Mouse (Mus musculus): Measurements from ENCODE around the gene Bcas1. TPM values are rescaled to one million over a fixed set of nuclear protein-coding genes. Genes with fewer than 3 reads are reported as not detected.

Bcas1 gene
- polyA plus RNA-seq, 1 experiment from 2014 or later: 13.0 TPM

DNA sequence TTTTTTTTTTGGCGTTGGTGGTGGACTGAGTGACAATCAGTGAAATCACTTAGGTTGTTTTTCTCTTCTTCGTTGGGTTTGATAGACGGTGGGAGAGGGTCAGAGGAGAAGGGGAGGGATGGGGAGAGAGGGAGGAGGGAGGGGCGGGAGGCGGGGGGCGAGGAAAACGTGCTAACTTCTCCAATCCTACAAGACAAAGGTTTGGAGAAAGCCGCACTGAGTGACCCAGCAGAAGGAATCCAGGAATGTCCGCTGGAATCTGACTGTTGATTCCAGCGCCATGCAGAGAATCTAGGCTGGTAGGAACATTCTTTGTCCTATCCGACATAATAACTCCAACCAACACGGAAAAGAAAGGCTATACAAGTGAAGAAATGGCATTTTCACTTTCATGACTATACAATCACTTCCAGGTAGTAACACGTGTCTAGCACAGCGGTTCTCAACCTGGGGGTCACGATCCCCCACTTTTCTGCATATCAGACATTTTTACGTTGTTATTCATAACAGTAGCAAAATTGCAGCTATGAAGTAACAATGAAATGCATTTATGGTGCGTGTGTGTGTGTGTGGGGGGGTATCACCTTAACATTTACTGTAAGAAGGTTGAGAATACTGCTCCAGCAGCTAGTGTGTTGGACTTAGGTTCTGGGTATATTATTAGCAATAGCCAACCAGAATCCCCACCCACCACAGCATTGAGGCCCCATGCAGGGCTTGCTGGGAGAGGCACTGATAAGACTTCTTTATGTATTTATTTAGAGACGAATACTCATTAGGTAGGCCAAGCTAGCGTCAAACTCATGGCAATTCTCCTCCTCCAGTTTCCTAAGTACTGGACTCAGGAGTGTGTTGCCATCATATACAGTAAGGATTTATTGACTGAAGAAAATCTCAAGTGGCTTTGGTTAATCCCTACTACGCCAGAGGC, 107.8 kb downstream of the Bcas1 start:
- ATAC-seq (ENCODE audit: low FRiP score, low TSS enrichment) (peak; percentile 1), DNase-seq (peak; percentile 35)
- Histone ChIP-seq H3K4me3 (replicated peaks; ENCODE audit: low read depth, low read length) (peak overlapping the region; percentile 34), H3K27me3 (ENCODE audit: control insufficient read depth, insufficient read depth, low read length) (no peaks in the 10 kb centered on the region), H3K36me3 (ENCODE audit: control insufficient read depth, insufficient read depth, low read length) (no peaks in the 10 kb centered on the region), H3K4me1 (ENCODE audit: control insufficient read depth, insufficient read depth, low read length) (peaks cover 18% of the 10 kb centered on the region), H3K4me2 (ENCODE audit: low read length) (peak overlapping the region; percentile 69), H3K27ac (replicated peaks; ENCODE audit: low read depth, low read length) (peak overlapping the region; percentile 78), H3K9me3 (ENCODE audit: control insufficient read depth, low read length) (no peaks in the 10 kb centered on the region), H3K9ac (replicated peaks; ENCODE audit: low read length) (peak overlapping the region; percentile 61)
- 18% methylated on average over 20 of the region's 20 CpGs for WGBS

DNA sequence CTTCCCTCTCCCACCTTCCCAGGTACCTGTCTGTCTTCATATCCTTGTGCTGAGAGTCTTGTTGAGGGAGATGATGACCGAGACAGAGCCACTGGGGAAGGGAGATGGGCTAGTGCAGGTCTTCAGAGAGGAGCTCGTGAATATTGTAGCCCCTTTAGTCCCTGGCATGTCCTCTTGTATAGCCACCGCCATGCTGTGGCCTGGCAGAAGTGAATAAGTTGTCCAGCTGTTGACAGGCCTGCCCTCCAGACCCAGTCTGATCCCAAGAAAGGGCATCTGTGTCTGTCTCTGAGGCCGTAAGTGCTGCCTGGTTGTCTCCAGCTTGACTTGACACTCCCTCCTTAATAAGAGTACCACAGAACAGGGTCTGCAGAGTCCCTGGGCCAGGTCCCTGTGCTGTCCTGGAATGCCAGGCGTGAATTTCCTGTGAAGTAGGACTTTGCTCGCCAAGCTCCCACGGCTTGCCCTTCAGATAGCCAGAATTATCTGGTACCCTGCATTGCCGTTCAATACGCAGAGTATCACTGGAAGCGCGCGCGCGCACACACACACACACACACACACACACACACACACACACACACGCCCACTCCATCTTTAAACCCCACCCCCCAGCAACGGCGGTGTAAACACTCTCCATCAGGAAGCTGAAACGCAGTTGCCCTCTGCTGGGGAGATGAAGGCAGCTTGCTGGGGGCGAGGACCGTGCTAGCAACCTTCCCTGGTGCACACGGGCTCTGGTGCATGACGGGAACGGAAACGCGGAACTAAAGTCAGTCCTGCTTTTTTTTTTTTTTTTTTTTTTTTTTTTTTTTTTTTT, 108.7 kb downstream of the Bcas1 start:
- Histone ChIP-seq H3K9me3 (ENCODE audit: control insufficient read depth, low read length) (no peaks in the 10 kb centered on the region), H3K4me2 (ENCODE audit: low read length) (peak overlapping the region; percentile 69), H3K4me3 (replicated peaks; ENCODE audit: low read depth, low read length) (peak overlapping the region; percentile 34), H3K36me3 (ENCODE audit: control insufficient read depth, insufficient read depth, low read length) (no peaks in the 10 kb centered on the region), H3K4me1 (ENCODE audit: control insufficient read depth, insufficient read depth, low read length) (peaks cover 15% of the 10 kb centered on the region), H3K27me3 (ENCODE audit: control insufficient read depth, insufficient read depth, low read length) (no peaks in the 10 kb centered on the region), H3K9ac (replicated peaks; ENCODE audit: low read length) (peak overlapping the region; percentile 36; the same call in 1 of the 2 replicates), H3K27ac (replicated peaks; ENCODE audit: low read depth, low read length) (peak overlapping the region; percentile 78)
- 7% methylated on average over 25 of the region's 25 CpGs for WGBS
- ATAC-seq (ENCODE audit: low FRiP score, low TSS enrichment) (peak; percentile 94), DNase-seq (peak; percentile 95)

DNA sequence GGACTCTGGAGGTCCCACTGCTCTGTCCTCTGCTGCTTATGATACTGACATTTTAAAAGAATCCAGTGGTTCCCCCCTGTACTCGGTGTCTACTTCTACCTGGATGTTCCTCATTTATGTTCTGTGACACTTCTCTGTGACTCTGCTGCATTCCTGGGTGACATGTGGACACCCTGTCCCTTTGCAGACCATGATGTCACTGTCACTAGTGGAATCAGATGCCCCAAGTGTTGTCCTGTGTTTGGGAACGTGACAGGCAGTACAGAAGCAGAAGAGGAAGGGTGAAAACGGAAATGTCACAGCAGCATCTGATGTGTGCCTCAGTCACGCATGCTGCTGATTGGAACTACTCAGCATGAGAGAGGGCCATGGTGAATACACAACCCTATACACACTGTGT, 110.9 kb downstream of the Bcas1 start:
- Histone ChIP-seq H3K4me3 (replicated peaks; ENCODE audit: low read depth, low read length) (no peak overlapping the region), H3K4me2 (ENCODE audit: low read length) (no peak overlapping the region), H3K27me3 (ENCODE audit: control insufficient read depth, insufficient read depth, low read length) (no peaks in the 10 kb centered on the region), H3K9me3 (ENCODE audit: control insufficient read depth, low read length) (no peaks in the 10 kb centered on the region), H3K4me1 (ENCODE audit: control insufficient read depth, insufficient read depth, low read length) (peaks cover 13% of the 10 kb centered on the region), H3K27ac (replicated peaks; ENCODE audit: low read depth, low read length) (no peak overlapping the region), H3K9ac (replicated peaks; ENCODE audit: low read length) (no peak overlapping the region), H3K36me3 (ENCODE audit: control insufficient read depth, insufficient read depth, low read length) (no peaks in the 10 kb centered on the region)
- no peak for ATAC-seq (ENCODE audit: low FRiP score, low TSS enrichment)
- 93% methylated on average over 4 of the region's 4 CpGs for WGBS
- no peak for DNase-seq

DNA sequence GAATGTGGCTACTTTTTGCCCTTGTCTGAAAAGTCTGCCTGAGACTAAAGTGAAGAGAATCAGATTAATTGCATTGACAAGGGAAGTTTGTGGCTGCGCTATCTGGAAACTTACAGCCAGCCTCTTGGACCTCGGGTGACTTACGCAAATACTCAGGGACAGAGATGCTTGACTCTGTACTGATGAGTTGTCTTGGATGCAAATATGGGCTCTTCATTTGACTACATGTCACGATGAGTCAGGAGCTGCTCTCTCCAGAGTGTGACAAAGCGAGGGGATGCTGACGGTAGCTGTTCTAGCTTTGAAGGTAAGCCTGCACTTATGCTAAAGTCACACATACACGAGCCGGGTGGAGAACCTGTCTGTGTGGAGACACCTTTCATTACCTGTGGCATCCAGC, 111.3 kb downstream of the Bcas1 start:
- no peak overlapping the region for H3K4me3 ChIP-seq (replicated peaks; ENCODE audit: low read depth, low read length)
- 92% methylated on average over 8 of the region's 8 CpGs for whole genome bisulfite sequencing
- H3K9me3 ChIP-seq (ENCODE audit: control insufficient read depth, low read length): no peaks in the 10 kb centered on the region
- no peaks in the 10 kb centered on the region for H3K27me3 ChIP-seq (ENCODE audit: control insufficient read depth, insufficient read depth, low read length)
- DNase-seq (no peak), ATAC-seq (ENCODE audit: low FRiP score, low TSS enrichment) (no peak)
- no peaks in the 10 kb centered on the region for H3K36me3 ChIP-seq (ENCODE audit: control insufficient read depth, insufficient read depth, low read length)
- H3K4me2 ChIP-seq (ENCODE audit: low read length): no peak overlapping the region
- peaks cover 13% of the 10 kb centered on the region for H3K4me1 ChIP-seq (ENCODE audit: control insufficient read depth, insufficient read depth, low read length)
- H3K9ac ChIP-seq (replicated peaks; ENCODE audit: low read length): no peak overlapping the region
- no peak overlapping the region for H3K27ac ChIP-seq (replicated peaks; ENCODE audit: low read depth, low read length)

DNA sequence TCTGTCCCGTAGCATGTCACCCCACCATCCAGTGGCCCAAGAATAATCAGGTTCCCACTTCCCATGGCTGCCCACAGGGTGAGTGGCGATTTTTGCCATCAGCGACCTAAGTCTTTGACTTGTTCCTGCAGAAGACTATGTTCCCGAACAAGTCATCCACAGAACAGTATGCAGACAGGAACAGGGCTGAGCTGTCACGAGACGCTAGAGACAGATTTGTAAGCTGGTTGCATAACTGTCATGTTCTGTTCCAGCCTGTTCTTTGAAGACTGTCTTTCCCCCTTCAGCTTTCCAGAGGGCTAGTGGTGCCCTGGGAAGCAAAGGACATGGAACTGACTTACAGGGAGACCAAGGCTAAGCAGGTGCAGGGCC, 116.7 kb downstream of the Bcas1 start:
- DNase-seq: no peak
- WGBS: 88% methylated on average over 6 of the region's 6 CpGs
- Histone ChIP-seq H3K4me3 (replicated peaks; ENCODE audit: low read depth, low read length) (no peak overlapping the region), H3K9ac (replicated peaks; ENCODE audit: low read length) (no peak overlapping the region), H3K36me3 (ENCODE audit: control insufficient read depth, insufficient read depth, low read length) (no peaks in the 10 kb centered on the region), H3K9me3 (ENCODE audit: control insufficient read depth, low read length) (no peaks in the 10 kb centered on the region), H3K4me1 (ENCODE audit: control insufficient read depth, insufficient read depth, low read length) (peaks cover 10% of the 10 kb centered on the region; the same call in 1 of the 2 replicates), H3K4me2 (ENCODE audit: low read length) (no peak overlapping the region), H3K27ac (replicated peaks; ENCODE audit: low read depth, low read length) (no peak overlapping the region), H3K27me3 (ENCODE audit: control insufficient read depth, insufficient read depth, low read length) (no peaks in the 10 kb centered on the region)
- no peak for ATAC-seq (ENCODE audit: low FRiP score, low TSS enrichment)

DNA sequence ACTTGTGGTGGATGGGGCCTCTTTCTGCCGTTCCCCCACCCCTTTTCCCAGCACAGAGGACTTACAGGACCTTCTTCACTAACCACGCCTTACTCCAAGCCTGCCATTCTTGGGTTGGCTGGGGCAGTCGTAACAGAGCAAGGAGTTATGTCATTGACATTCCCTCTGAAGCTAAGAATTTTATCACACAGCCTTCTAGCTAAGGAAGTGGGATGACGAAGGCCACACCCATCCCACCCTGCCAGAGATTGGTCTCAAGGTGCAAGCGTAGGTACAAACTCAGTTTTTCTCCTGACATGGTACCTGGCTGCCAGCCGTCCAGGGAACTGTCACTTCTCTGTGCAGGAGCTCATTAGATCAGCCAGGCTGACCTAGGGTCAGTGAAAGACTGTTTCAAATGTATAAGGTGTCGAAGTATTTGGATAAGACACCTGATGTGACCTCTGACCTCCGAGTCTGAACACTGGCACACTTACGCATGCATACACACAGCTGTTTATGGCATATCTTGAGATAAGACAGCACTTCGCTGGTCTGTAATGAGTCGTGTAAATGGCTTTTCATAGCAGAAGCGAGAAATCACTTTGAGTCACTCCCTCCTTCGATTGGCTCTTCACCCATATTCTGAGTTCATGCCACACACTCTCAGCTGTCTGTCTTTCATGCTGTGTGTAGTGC, 117.2 kb downstream of the Bcas1 start:
- Histone ChIP-seq H3K27me3 (ENCODE audit: control insufficient read depth, insufficient read depth, low read length) (no peaks in the 10 kb centered on the region), H3K4me3 (replicated peaks; ENCODE audit: low read depth, low read length) (no peak overlapping the region), H3K27ac (replicated peaks; ENCODE audit: low read depth, low read length) (no peak overlapping the region), H3K36me3 (ENCODE audit: control insufficient read depth, insufficient read depth, low read length) (no peaks in the 10 kb centered on the region), H3K9ac (replicated peaks; ENCODE audit: low read length) (no peak overlapping the region), H3K4me1 (ENCODE audit: control insufficient read depth, insufficient read depth, low read length) (peaks cover 10% of the 10 kb centered on the region; the same call in 1 of the 2 replicates), H3K4me2 (ENCODE audit: low read length) (no peak overlapping the region), H3K9me3 (ENCODE audit: control insufficient read depth, low read length) (no peaks in the 10 kb centered on the region)
- ATAC-seq (ENCODE audit: low FRiP score, low TSS enrichment) (no peak), DNase-seq (no peak)
- WGBS: 88% methylated on average over 13 of the region's 13 CpGs

DNA sequence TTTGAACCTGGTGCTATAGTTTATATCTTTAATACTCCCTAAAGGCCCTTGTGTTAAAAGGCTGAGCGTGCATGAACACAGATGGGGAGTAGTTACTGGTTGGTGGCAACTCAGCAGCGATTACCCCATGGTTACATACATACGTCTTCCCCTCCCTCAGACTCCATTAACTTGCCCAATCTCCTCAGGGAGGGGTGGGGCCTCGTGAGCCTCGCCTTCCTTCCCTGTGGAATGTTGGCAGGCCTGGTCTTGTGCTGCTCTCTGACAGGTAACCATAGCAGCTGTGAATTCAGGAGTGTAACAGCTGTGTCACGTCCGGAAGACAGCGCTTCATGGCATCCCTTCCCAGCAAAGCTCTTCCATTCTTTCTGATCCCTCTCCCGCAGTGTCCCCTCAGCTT, 118.7 kb downstream of the Bcas1 start:
- ATAC-seq (ENCODE audit: low FRiP score, low TSS enrichment) (no peak), DNase-seq (no peak)
- Histone ChIP-seq H3K4me3 (replicated peaks; ENCODE audit: low read depth, low read length) (no peak overlapping the region), H3K4me1 (ENCODE audit: control insufficient read depth, insufficient read depth, low read length) (peaks cover 10% of the 10 kb centered on the region; the same call in 1 of the 2 replicates), H3K9ac (replicated peaks; ENCODE audit: low read length) (no peak overlapping the region), H3K27ac (replicated peaks; ENCODE audit: low read depth, low read length) (no peak overlapping the region), H3K36me3 (ENCODE audit: control insufficient read depth, insufficient read depth, low read length) (no peaks in the 10 kb centered on the region), H3K4me2 (ENCODE audit: low read length) (no peak overlapping the region), H3K9me3 (ENCODE audit: control insufficient read depth, low read length) (no peaks in the 10 kb centered on the region), H3K27me3 (ENCODE audit: control insufficient read depth, insufficient read depth, low read length) (no peaks in the 10 kb centered on the region)
- 68% methylated on average over 9 of the region's 9 CpGs for WGBS

DNA sequence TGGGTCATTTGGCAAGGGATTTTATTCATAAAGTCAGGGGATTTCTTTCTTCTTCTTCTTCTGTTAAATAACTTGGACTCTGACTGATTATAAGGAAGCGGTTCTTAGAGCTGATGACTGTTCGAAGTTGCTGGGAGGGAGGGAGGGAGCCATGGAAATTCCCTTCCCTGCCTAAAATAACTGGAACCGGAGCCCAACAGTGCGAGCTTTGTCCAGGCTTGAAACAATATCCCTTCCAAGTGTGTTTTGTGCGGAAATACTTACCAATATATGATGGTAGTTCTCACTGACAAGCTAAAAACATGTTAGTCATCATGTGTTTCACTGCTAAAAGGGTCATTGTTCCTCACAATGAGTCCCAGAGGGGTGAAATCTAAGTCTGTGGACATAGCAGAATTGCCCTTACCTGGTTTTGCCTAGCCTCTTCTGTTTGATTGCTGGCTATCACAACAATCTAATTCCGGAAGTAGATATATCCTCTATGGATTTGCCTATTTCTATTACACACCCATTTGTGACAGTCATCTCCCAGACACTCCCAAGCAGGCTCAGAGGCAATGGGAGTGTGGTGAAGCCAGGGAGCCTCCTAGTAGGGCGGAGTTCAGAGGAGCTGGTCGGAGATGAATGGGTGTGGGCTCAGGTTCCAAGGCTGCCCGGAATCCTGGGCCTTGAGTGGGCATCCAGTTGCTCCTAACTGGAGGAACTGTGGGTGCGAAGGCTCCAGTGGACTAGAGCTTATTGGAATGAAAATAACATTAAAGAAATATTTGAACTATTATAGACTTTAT, 119.4 kb downstream of the Bcas1 start:
- Histone ChIP-seq H3K27me3 (ENCODE audit: control insufficient read depth, insufficient read depth, low read length) (no peaks in the 10 kb centered on the region), H3K4me1 (ENCODE audit: control insufficient read depth, insufficient read depth, low read length) (peaks cover 10% of the 10 kb centered on the region; the same call in 1 of the 2 replicates), H3K36me3 (ENCODE audit: control insufficient read depth, insufficient read depth, low read length) (no peaks in the 10 kb centered on the region), H3K9ac (replicated peaks; ENCODE audit: low read length) (no peak overlapping the region), H3K4me2 (ENCODE audit: low read length) (no peak overlapping the region), H3K9me3 (ENCODE audit: control insufficient read depth, low read length) (no peaks in the 10 kb centered on the region), H3K27ac (replicated peaks; ENCODE audit: low read depth, low read length) (peak overlapping the region; percentile 57), H3K4me3 (replicated peaks; ENCODE audit: low read depth, low read length) (no peak overlapping the region)
- WGBS: 50% methylated on average over 10 of the region's 10 CpGs
- ATAC-seq (ENCODE audit: low FRiP score, low TSS enrichment): no peak; the same call in 1 of the 2 replicates
- no peak for DNase-seq
